Mouse (Mus musculus): ENCODE data around the gene Sez6l. TPM values are rescaled to one million over a fixed set of nuclear protein-coding genes. Genes with fewer than 3 reads are reported as not detected.

The Sez6l gene
- polyA plus RNA-seq, 1 experiment from 2014 or later, result 46.3 TPM

- WGBS, result 34% methylated on average over 2 of the region's 2 CpGs
Measured at GRCm38 (mm10) chr5:112501384-112501783, 75.6 kb downstream of the Sez6l start.

GRCm38 (mm10) chr5:112499918-112500682 is 76.9 kb downstream of the Sez6l start:
- no peaks in the 10 kb centered on the region for H3K9me3 ChIP-seq (ENCODE audit: control insufficient read depth, low read length)
- ATAC-seq (ENCODE audit: low FRiP score, low TSS enrichment) (peak; percentile 68), DNase-seq (peak; percentile 73)
- no peak overlapping the region for H3K4me3 ChIP-seq (replicated peaks; ENCODE audit: low read depth, low read length)
- peak overlapping the region; percentile 79 for H3K27ac ChIP-seq (replicated peaks; ENCODE audit: low read depth, low read length)
- peaks cover 31% of the 10 kb centered on the region for H3K4me1 ChIP-seq (ENCODE audit: control insufficient read depth, insufficient read depth, low read length)
- H3K9ac ChIP-seq (replicated peaks; ENCODE audit: low read length), result no peak overlapping the region
- no peaks in the 10 kb centered on the region for H3K36me3 ChIP-seq (ENCODE audit: control insufficient read depth, insufficient read depth, low read length)
- 43% methylated on average over 8 of the region's 8 CpGs for WGBS
- no peaks in the 10 kb centered on the region for H3K27me3 ChIP-seq (ENCODE audit: control insufficient read depth, insufficient read depth, low read length)
- no peak overlapping the region for H3K4me2 ChIP-seq (ENCODE audit: low read length)

More at GRCm38 (mm10) chr5:112501384-112501783, 75.6 kb downstream of the Sez6l start:
- H3K27me3 ChIP-seq (ENCODE audit: control insufficient read depth, insufficient read depth, low read length), result no peaks in the 10 kb centered on the region
- DNase-seq (no peak), ATAC-seq (ENCODE audit: low FRiP score, low TSS enrichment) (no peak)
- peaks cover 36% of the 10 kb centered on the region for H3K4me1 ChIP-seq (ENCODE audit: control insufficient read depth, insufficient read depth, low read length)
- H3K36me3 ChIP-seq (ENCODE audit: control insufficient read depth, insufficient read depth, low read length), result no peaks in the 10 kb centered on the region
- H3K4me2 ChIP-seq (ENCODE audit: low read length), result no peak overlapping the region
- H3K9me3 ChIP-seq (ENCODE audit: control insufficient read depth, low read length), result no peaks in the 10 kb centered on the region
- H3K9ac ChIP-seq (replicated peaks; ENCODE audit: low read length), result no peak overlapping the region
- H3K27ac ChIP-seq (replicated peaks; ENCODE audit: low read depth, low read length), result peak overlapping the region; percentile 79
- H3K4me3 ChIP-seq (replicated peaks; ENCODE audit: low read depth, low read length), result no peak overlapping the region

GRCm38 (mm10) chr5:112498921-112499917 is 77.8 kb downstream of the Sez6l start:
- H3K36me3 ChIP-seq (ENCODE audit: control insufficient read depth, insufficient read depth, low read length), result no peaks in the 10 kb centered on the region
- H3K4me3 ChIP-seq (replicated peaks; ENCODE audit: low read depth, low read length), result no peak overlapping the region
- H3K27ac ChIP-seq (replicated peaks; ENCODE audit: low read depth, low read length), result 0 out of 2 replicates have a peak overlapping the region, but pooled peaks have one; percentile 46
- no peak overlapping the region for H3K9ac ChIP-seq (replicated peaks; ENCODE audit: low read length)
- H3K27me3 ChIP-seq (ENCODE audit: control insufficient read depth, insufficient read depth, low read length), result no peaks in the 10 kb centered on the region
- 67% methylated on average over 13 of the region's 13 CpGs for WGBS
- ATAC-seq (ENCODE audit: low FRiP score, low TSS enrichment) (no peak), DNase-seq (no peak)
- peaks cover 31% of the 10 kb centered on the region for H3K4me1 ChIP-seq (ENCODE audit: control insufficient read depth, insufficient read depth, low read length)
- no peak overlapping the region for H3K4me2 ChIP-seq (ENCODE audit: low read length)
- no peaks in the 10 kb centered on the region for H3K9me3 ChIP-seq (ENCODE audit: control insufficient read depth, low read length)

GRCm38 (mm10) chr5:112496753-112497369 is 80.1 kb downstream of the Sez6l start:
- Histone ChIP-seq H3K27me3 (ENCODE audit: control insufficient read depth, insufficient read depth, low read length) (no peaks in the 10 kb centered on the region), H3K9ac (replicated peaks; ENCODE audit: low read length) (no peak overlapping the region), H3K4me1 (ENCODE audit: control insufficient read depth, insufficient read depth, low read length) (peaks cover 41% of the 10 kb centered on the region), H3K4me2 (ENCODE audit: low read length) (no peak overlapping the region), H3K9me3 (ENCODE audit: control insufficient read depth, low read length) (no peaks in the 10 kb centered on the region), H3K4me3 (replicated peaks; ENCODE audit: low read depth, low read length) (no peak overlapping the region), H3K27ac (replicated peaks; ENCODE audit: low read depth, low read length) (no peak overlapping the region; the same call in 1 of the 2 replicates), H3K36me3 (ENCODE audit: control insufficient read depth, insufficient read depth, low read length) (no peaks in the 10 kb centered on the region)
- ATAC-seq (ENCODE audit: low FRiP score, low TSS enrichment), result no peak
- 60% methylated on average over 7 of the region's 7 CpGs for WGBS
- DNase-seq, result no peak

GRCm38 (mm10) chr5:112493492-112493891 is 83.5 kb downstream of the Sez6l start:
- ATAC-seq (ENCODE audit: low FRiP score, low TSS enrichment), result 0 out of 2 replicates have a peak, but pooled peaks have one; percentile 43
- peak overlapping the region; percentile 68 for H3K27ac ChIP-seq (replicated peaks; ENCODE audit: low read depth, low read length)
- H3K4me2 ChIP-seq (ENCODE audit: low read length), result no peak overlapping the region
- peaks cover 14% of the 10 kb centered on the region; the same call in 1 of the 2 replicates for H3K4me1 ChIP-seq (ENCODE audit: control insufficient read depth, insufficient read depth, low read length)
- no peak overlapping the region for H3K4me3 ChIP-seq (replicated peaks; ENCODE audit: low read depth, low read length)
- no peaks in the 10 kb centered on the region for H3K27me3 ChIP-seq (ENCODE audit: control insufficient read depth, insufficient read depth, low read length)
- no peaks in the 10 kb centered on the region for H3K9me3 ChIP-seq (ENCODE audit: control insufficient read depth, low read length)
- no peaks in the 10 kb centered on the region for H3K36me3 ChIP-seq (ENCODE audit: control insufficient read depth, insufficient read depth, low read length)
- 29% methylated on average over 11 of the region's 11 CpGs for WGBS
- DNase-seq, result peak; percentile 74
- no peak overlapping the region for H3K9ac ChIP-seq (replicated peaks; ENCODE audit: low read length)

- peaks cover 9% of the 10 kb centered on the region; the same call in 1 of the 2 replicates for H3K4me1 ChIP-seq (ENCODE audit: control insufficient read depth, insufficient read depth, low read length)
- H3K4me2 ChIP-seq (ENCODE audit: low read length), result no peak overlapping the region
- H3K27ac ChIP-seq (replicated peaks; ENCODE audit: low read depth, low read length), result 0 out of 2 replicates have a peak overlapping the region, but pooled peaks have one; percentile 3
- H3K9me3 ChIP-seq (ENCODE audit: control insufficient read depth, low read length), result no peaks in the 10 kb centered on the region
- peak; percentile 56 for DNase-seq
- WGBS, result 46% methylated on average over 11 of the region's 11 CpGs
- no peak for ATAC-seq (ENCODE audit: low FRiP score, low TSS enrichment)
- no peaks in the 10 kb centered on the region for H3K36me3 ChIP-seq (ENCODE audit: control insufficient read depth, insufficient read depth, low read length)
- H3K9ac ChIP-seq (replicated peaks; ENCODE audit: low read length), result no peak overlapping the region
- H3K4me3 ChIP-seq (replicated peaks; ENCODE audit: low read depth, low read length), result no peak overlapping the region
- no peaks in the 10 kb centered on the region for H3K27me3 ChIP-seq (ENCODE audit: control insufficient read depth, insufficient read depth, low read length)
Measured at GRCm38 (mm10) chr5:112491489-112491888, 85.5 kb downstream of the Sez6l start.

GRCm38 (mm10) chr5:112488101-112488776 is 88.7 kb downstream of the Sez6l start:
- ATAC-seq (ENCODE audit: low FRiP score, low TSS enrichment) (no peak), DNase-seq (peak; percentile 31)
- no peak overlapping the region for H3K4me2 ChIP-seq (ENCODE audit: low read length)
- 35% methylated on average over 8 of the region's 8 CpGs for WGBS
- H3K36me3 ChIP-seq (ENCODE audit: control insufficient read depth, insufficient read depth, low read length), result no peaks in the 10 kb centered on the region
- no peak overlapping the region for H3K9ac ChIP-seq (replicated peaks; ENCODE audit: low read length)
- H3K27me3 ChIP-seq (ENCODE audit: control insufficient read depth, insufficient read depth, low read length), result no peaks in the 10 kb centered on the region
- no peak overlapping the region for H3K4me3 ChIP-seq (replicated peaks; ENCODE audit: low read depth, low read length)
- no peaks in the 10 kb centered on the region for H3K9me3 ChIP-seq (ENCODE audit: control insufficient read depth, low read length)
- H3K4me1 ChIP-seq (ENCODE audit: control insufficient read depth, insufficient read depth, low read length), result peaks cover 20% of the 10 kb centered on the region
- H3K27ac ChIP-seq (replicated peaks; ENCODE audit: low read depth, low read length), result no peak overlapping the region

- no peaks in the 10 kb centered on the region for H3K27me3 ChIP-seq (ENCODE audit: control insufficient read depth, insufficient read depth, low read length)
- 91% methylated on average over 1 of the region's 1 CpGs for WGBS
- H3K4me1 ChIP-seq (ENCODE audit: control insufficient read depth, insufficient read depth, low read length), result peaks cover 22% of the 10 kb centered on the region
- no peaks in the 10 kb centered on the region for H3K9me3 ChIP-seq (ENCODE audit: control insufficient read depth, low read length)
- DNase-seq, result no peak
- no peak overlapping the region for H3K27ac ChIP-seq (replicated peaks; ENCODE audit: low read depth, low read length)
- no peak overlapping the region for H3K4me3 ChIP-seq (replicated peaks; ENCODE audit: low read depth, low read length)
- no peak overlapping the region for H3K4me2 ChIP-seq (ENCODE audit: low read length)
- no peak for ATAC-seq (ENCODE audit: low FRiP score, low TSS enrichment)
- no peaks in the 10 kb centered on the region for H3K36me3 ChIP-seq (ENCODE audit: control insufficient read depth, insufficient read depth, low read length)
- no peak overlapping the region for H3K9ac ChIP-seq (replicated peaks; ENCODE audit: low read length)
Measured at GRCm38 (mm10) chr5:112487504-112487903, 89.5 kb downstream of the Sez6l start.
